Mouse (Mus musculus) E14TG2a.4 (cell line): Measurements from ENCODE around the gene Stat4.

Experiments
- CTCF ChIP-seq: conservative IDR thresholded peaks from 2 replicates; pipeline ENCODE4 v1.5.1; 2014; ENCODE audit warnings: low read length
- NANOG ChIP-seq: IDR thresholded peaks from 2 replicates; pipeline ENCODE4 v1.6.1; 2014; ENCODE audit warnings: borderline replicate concordance, low read length, mixed read lengths

DNA sequence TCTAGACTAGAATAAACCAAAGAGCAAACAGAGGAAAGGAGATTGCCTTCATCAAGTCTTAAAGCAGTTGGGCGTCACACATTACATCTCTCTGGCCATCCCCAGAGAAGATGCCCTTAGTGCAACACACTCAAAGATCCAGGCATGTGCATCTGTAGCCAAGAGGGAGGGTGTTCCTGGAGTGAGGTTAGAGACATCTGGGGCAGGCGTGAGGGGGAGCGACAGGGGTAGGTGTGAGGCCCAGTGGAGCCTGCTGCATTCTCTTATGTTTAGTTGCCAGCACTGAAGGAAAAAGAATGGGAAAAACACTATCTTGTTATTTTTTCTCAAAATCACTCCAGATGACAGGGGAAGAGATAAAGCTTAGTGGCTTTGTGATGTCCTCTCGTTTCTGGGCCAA is 156.2 kb downstream of the Stat4 start:
- TF ChIP-seq CTCF = no peak
- TF ChIP-seq NANOG = no peak
